Mouse (Mus musculus) right cerebral cortex, postnatal 10 days (tissue): ENCODE data around the gene Pskh1.

Source experiments
- DNase-seq, 2 experiments: peaks; one replicate each; pipeline ENCODE4 v3.0.0; 2021; ENCODE audit warnings: low spot score in 2 of 2

Gene Pskh1

GRCm38 (mm10) chr8:105900180-105900940 is at the start of gene Pskh1:
Pskh1 (plus strand) TSS chr8:105900441.
- peak; percentile 94 to 95 for DNase-seq

GRCm38 (mm10) chr8:105850611-105851010 is 49.6 kb upstream of the Pskh1 start:
- DNase-seq, result no peak

GRCm38 (mm10) chr8:105851651-105852143 is 48.5 kb upstream of the Pskh1 start:
- peak; percentile 97 for DNase-seq

- DNase-seq, result peak; percentile 37 to 48
Observed at GRCm38 (mm10) chr8:105852146-105852729, 48.0 kb upstream of the Pskh1 start.

GRCm38 (mm10) chr8:105853178-105853577 is 47.1 kb upstream of the Pskh1 start, which contains the start of gene Cenpt:
Cenpt (minus strand) TSS chr8:105853278.
- no peak for DNase-seq

- DNase-seq, result no peak
Observed at GRCm38 (mm10) chr8:105854303-105854702, 45.9 kb upstream of the Pskh1 start.

GRCm38 (mm10) chr8:105854715-105855216 is 45.5 kb upstream of the Pskh1 start, which contains the start of gene Thap11:
Thap11 (plus strand) TSS chr8:105855132.
- DNase-seq, result peak; percentile 93 to 95

GRCm38 (mm10) chr8:105855248-105856167 is 44.7 kb upstream of the Pskh1 start:
- peak; percentile 72 to 78 for DNase-seq

- no peak for DNase-seq
Observed at GRCm38 (mm10) chr8:105856168-105856835, 43.9 kb upstream of the Pskh1 start.

- DNase-seq, result no peak
Observed at GRCm38 (mm10) chr8:105858495-105858894, 41.7 kb upstream of the Pskh1 start.

- DNase-seq, result no peak
Observed at GRCm38 (mm10) chr8:105859314-105859713, 40.9 kb upstream of the Pskh1 start.

GRCm38 (mm10) chr8:105860143-105860981 is 39.9 kb upstream of the Pskh1 start, which contains the start of gene Nutf2:
Nutf2 (plus strand) TSS chr8:105860580.
- DNase-seq, result peak; percentile 97 to 98

GRCm38 (mm10) chr8:105861951-105862350 is 38.3 kb upstream of the Pskh1 start:
- no peak for DNase-seq

GRCm38 (mm10) chr8:105866364-105867029 is 33.7 kb upstream of the Pskh1 start:
- DNase-seq, result no peak

- DNase-seq, result no peak
Observed at GRCm38 (mm10) chr8:105874301-105874700, 25.9 kb upstream of the Pskh1 start.

- DNase-seq, result peak; percentile 88 to 92
Observed at GRCm38 (mm10) chr8:105880754-105881520, 19.3 kb upstream of the Pskh1 start, which contains the start of gene Edc4. Edc4 (plus strand) TSS chr8:105880881.

- peak in 1 of 2 experiments; percentile 38 for DNase-seq
Observed at GRCm38 (mm10) chr8:105889756-105890465, 10.3 kb upstream of the Pskh1 start.

GRCm38 (mm10) chr8:105890870-105891269 is 9.4 kb upstream of the Pskh1 start:
- peak; percentile 73 to 79 for DNase-seq
